Mouse (Mus musculus) stomach, postnatal 0 days (tissue): ENCODE measurements around the gene Myo18b.

Experiments
- CTCF ChIP-seq: IDR thresholded peaks from 2 replicates; pipeline ENCODE4 v1.5.1; 2016; ENCODE audit warnings: antibody characterized with exemption, low read depth, mild to moderate bottlenecking, moderate library complexity
- EP300 ChIP-seq: optimal IDR thresholded peaks from 2 replicates; pipeline ENCODE3; 2016; ENCODE audit warnings: antibody characterized with exemption

DNA sequence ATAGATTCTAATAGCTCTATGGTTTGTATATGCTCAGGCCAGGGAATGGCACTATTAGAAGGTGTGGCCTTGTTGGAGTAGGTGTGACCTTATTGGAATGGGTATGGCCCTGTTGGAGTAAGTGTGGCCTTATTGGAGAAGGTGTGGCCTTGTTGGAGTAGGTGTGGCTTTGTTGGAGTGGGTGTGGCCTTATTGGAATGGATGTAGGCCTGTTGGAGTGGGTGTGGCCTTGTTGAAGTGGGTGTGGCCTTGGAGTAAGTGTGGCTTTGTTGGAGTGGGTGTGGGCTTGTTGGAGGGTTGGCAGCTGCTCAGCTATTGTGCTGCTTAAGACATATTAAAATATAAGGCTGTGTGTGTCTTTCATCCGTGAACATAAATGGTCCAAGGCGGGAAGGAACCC lies 249.3 kb downstream of the Myo18b start:
- no peak for TF ChIP-seq EP300
- TF ChIP-seq CTCF, result no peak
